Mouse (Mus musculus) A20 (cell line): ENCODE data around the gene Camk1d.
A peak's percentile ranks its signal among the peaks of the same experiment; 100 is the strongest.

Source experiments
- DNase-seq: peaks from one replicate; pipeline ENCODE4 v3.0.0-alpha.2; 2011; ENCODE audit warnings: low read depth, low spot score

Camk1d gene

GRCm38 (mm10) chr2:5478256-5478655 lies 236.1 kb downstream of the Camk1d start:
- DNase-seq = peak; percentile 21

- no peak for DNase-seq
Observed at GRCm38 (mm10) chr2:5477525-5477924, 236.8 kb downstream of the Camk1d start.

GRCm38 (mm10) chr2:5469366-5469941 lies 244.9 kb downstream of the Camk1d start:
- no peak for DNase-seq

DNA sequence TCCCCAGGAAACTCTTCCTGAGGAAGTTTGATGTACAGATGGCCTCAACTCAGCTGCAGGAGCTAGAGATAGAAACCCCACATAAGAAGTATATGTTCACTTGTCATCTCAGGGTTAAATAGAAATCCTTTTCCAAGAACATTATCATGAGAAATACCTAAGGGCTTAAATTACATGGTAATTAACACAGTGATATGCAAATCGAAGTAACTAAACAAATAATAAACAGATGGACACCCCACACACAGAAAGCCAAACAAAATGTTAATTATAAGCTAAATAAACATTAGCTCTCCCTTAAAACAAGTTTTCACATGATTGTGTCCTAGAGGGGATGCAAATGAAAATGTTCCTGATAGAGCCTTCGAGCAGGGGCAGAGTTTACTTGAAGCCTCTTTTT lies 246.8 kb downstream of the Camk1d start:
- no peak for DNase-seq

GRCm38 (mm10) chr2:5458671-5459235 lies 255.6 kb downstream of the Camk1d start:
- no peak for DNase-seq

DNA sequence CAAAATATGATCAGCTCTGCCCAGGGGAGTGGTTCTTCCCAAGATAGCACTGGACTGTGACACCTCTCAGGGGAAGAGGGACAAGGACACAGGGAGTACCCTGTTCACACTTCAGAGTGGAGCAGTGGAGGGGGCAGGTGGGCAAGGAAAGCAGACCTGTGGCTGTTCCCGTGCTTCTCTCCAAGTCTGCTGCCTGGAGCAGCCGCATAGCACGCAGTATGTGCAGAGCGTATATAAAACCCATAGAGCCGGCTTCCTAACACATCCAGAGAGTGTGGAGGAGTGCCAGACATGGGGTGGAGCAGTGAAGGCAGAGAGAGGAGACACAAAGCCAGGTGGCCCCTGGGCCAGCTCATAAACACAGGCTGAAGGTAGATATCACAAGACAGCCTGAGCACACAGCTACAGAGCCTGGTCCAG lies 256.2 kb downstream of the Camk1d start:
- DNase-seq = no peak

GRCm38 (mm10) chr2:5456108-5456507 lies 258.2 kb downstream of the Camk1d start:
- DNase-seq = no peak

DNA sequence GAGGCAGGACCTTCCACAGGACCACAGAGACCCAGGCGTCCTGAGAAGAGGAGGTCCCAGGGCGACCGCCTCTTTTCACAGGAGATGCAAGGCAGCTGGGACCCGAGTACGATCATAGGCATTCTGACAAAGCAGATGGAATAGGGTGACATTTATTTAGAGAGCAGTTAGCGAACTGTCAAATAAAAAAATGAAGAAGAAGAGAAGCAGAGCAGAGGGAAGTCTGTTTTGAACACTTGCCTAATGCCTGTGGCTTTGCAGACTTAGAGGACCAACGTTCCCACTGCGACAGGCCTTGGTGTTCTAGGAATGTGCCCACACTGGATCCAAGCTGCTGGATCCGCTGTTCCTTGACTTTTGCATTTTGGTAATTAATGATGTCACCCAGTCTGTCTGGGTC lies 259.5 kb downstream of the Camk1d start:
- DNase-seq = no peak

DNA sequence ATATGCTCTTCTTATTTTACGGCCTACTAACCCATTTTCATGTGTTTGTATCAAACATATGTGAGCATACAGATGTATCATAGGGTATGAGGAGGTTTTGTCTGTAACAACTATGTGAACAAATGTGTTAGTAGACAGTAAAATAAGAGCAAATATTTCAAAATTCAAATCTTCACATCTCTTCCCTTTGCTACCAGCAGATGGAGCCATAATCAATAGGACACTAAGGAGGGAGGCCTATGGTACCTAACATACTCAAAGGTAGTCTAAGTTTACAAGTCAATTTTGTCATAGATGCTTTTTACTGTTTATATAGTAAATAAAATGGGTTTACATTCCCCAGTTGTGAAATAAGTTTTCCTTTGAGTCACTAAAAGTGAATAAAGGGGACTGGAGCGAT lies 262.7 kb downstream of the Camk1d start:
- DNase-seq = peak; percentile 54

DNA sequence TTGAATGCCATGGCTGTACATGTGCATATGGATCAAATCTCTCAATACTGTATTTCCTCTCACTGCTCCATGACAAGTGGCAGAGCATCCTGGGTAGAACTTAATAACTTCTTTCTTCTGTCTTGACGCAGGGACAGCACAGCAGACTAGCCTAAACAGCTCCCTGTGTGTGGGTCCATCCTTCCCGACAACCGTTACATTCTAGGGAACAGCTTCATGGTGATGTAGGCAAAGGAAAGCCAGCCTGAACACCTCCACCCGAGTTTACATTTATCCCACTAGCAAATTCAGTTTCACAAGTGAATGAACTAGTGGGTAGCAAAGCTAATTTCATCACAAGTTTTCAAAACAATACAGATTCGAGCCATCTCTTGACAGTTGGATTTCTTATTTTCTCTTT lies 269.0 kb downstream of the Camk1d start:
- no peak for DNase-seq

GRCm38 (mm10) chr2:5437690-5438089 lies 276.6 kb downstream of the Camk1d start:
- no peak for DNase-seq

DNA sequence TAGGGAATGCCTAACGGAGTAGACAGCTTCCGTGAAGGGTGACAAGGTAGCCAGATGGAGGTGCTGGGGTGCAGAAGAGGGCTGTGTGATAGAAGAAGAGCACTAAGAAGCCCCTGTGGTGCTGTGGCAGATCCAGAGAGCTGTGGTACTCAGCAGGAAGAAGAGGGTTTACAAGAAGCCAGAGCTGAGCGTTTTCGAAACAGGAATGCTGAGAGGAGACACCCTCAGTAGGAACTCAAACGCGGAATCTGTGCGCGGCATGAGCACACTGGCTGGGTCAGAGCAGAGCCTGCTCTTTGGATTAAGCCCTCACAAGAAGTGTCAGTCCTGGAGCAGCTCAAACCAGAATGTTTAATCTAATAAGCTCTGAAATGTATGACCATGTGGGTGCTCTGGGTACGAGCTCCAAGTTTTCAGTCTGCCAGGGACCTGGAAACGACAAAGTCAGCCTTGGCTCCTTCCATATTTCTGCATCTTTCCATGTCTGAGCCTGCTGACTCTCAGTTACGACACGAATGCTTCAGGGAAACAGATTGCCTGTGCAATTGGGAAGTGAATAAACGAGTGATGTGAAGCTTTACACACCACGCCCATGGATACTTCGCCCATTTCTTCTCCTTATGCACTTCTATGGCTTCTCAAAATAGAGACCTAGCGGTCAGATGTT lies 278.6 kb downstream of the Camk1d start:
- DNase-seq = no peak

GRCm38 (mm10) chr2:5431309-5431708 lies 283.0 kb downstream of the Camk1d start:
- DNase-seq = peak; percentile 65

GRCm38 (mm10) chr2:5429921-5430320 lies 284.4 kb downstream of the Camk1d start:
- DNase-seq = no peak

DNA sequence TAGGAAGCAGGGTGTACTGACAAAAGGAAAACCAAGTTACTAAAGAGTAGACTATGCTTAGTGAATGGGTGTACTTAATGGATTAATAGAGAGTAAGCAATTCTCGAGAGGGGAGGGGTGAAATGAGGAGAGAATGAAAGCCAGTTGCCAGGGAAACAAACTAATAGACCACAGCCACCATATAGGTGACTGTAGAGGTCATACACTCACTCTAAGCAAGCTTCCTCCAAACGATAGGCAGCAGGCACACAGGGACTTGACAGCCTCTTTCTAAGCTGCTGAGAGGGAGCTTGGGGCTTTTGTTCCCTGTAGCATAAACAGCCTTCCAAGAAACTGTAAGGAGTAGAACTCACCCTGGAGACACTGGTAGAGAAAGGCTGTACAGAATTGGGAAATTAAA lies 288.2 kb downstream of the Camk1d start:
- DNase-seq = no peak

DNA sequence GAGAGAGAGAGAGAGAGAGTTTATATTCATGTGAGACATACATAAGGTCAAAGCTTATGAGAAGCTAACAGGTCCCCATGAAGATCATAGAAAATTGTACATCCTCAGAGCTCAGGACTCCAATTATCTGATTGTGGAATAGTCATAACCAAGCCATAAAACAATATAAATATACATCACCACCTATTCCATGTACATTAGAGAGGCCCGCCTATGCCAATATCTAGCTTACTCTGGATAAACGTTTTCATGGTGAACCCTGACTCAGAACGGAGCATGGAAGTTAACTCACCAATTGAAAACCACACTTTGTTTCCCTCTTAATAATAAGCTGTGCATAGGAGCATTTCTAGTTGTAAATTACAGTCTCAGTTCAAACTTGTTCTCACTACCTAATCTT lies 288.7 kb downstream of the Camk1d start:
- no peak for DNase-seq

DNA sequence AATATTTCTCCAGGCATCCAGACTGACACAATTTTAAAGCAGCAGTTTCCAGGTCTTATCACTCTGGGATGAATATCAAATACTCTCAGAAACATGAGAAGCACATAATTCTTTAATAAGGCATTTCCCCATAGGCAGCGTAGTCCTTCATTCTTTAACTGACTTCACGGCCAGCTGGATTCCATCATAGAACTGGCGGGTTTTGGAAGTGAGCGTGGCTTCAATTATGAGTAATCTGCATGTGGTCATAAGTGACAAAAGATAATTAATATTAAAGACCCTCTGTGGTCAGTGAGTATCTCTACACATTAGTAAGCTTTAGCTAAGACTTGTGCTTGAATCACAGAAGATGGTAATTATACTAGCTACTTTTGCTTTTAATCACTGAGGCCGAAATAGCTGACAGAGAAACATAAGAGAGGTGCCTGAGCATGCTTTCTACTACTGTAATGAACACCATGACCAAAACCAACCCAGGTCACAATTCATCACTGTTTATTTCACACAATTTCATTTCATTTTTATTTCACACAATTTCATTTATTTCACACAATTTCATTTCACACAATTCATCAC lies 293.6 kb downstream of the Camk1d start:
- DNase-seq = peak; percentile 36

DNA sequence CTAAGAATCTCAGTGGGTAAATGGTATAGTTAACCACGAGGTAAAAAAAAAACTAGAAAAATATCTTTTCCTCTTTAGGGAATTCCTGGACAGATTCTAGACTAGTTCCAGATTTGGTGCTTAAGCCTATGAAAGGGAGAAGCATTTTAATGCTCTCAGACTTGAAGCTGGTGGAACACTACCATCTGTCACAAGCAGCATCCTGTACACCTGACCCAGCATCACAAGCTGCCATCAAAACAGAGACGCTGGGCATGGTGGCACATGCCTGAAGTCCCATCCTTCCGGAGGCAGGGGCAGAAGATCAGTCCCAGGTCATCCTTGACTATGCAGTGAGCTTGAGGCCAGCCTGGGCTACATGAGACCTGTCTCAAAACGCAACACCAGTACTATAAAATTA lies 295.5 kb downstream of the Camk1d start:
- no peak for DNase-seq

- DNase-seq = peak; percentile 87
Observed at GRCm38 (mm10) chr2:5417158-5418032, 296.9 kb downstream of the Camk1d start.

- DNase-seq = no peak
Observed at GRCm38 (mm10) chr2:5411774-5412173, 302.5 kb downstream of the Camk1d start.

GRCm38 (mm10) chr2:5403850-5404249 lies 310.5 kb downstream of the Camk1d start:
- peak; percentile 67 for DNase-seq

DNA sequence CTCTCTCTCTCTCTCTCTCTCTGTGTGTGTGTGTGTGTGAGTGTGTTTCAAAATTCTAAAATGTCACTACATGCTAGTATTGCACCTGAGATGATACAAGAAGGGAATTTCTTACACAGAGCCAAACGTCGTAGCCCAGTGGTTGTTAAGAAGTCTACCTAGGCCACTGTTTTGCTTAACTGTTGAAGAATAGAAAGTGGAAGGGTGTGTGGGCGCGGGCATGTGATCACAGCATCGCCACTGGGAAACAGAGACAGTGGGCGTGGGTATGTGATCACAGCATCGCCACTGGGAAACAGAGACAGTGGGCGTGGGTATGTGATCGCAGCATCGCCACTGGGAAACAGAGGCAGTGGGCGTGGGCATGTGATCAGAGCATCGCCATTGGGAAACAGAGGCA lies 312.3 kb downstream of the Camk1d start:
- no peak for DNase-seq
